Mouse (Mus musculus): ENCODE measurements around the gene Gria4.

DNA sequence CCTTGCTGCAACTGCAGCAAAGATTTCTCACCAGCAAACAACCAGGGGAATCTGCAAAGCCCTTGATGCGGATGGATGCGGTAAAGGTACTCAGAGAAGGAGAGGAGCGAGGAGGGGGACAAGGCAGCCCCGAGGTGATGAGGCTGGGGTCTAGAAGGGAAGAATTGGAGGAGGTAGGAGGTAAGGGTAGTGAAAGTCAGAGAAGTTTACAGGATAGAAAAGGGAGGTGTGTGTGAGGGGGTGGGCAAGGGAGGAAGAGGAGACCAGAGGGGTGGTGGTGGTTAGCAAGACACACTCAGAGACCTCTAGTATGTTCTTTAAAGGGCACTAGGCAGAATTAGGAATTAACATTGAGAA lies 233 bp upstream of the Gria4 start:
- TF ChIP-seq CTCF (IDR thresholded peaks at IDR 0.05; ENCODE audit: low read depth): no peak
- TF ChIP-seq EP300 (optimal IDR thresholded peaks at IDR 0.05): no peak

Measured in stomach, postnatal 0 days (tissue).